Mouse (Mus musculus): ENCODE measurements at regions not wholly inside any gene's neighbourhood (a gene's known extent, or its start where the extent isn't known, plus 50 kb on each side); places are given as distances from the start of the nearest gene placed in this dataset.

DNA sequence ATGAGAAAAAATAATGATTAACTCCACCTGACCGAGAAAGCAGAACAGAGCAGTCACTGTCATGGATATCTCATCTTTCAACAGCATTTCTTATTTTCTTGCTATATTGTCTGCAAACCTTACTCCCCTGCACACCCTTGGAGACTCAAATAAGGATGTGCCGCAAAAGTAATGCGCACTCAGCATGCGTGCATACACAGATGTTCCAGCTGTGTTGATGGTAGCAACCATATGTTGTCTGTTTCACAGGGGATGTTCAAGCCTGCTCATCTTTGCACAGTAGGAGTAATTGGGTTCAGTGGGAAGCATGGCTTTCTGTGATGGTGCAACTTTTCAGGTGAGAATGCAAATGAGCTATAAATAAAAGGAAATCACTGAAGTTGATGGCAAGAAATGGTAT is 1182.9 kb upstream of the Manea start:
- Histone ChIP-seq H3K4me3 (ENCODE audit: low read depth, low read length) (no peak overlapping the region), H3K9me3 (replicated peaks; ENCODE audit: control insufficient read depth, low read length) (no peaks in the 10 kb centered on the region), H3K27ac (ENCODE audit: low read depth, low read length) (no peak overlapping the region), H3K27me3 (replicated peaks; ENCODE audit: control insufficient read depth, insufficient read depth, low read length) (no peaks in the 10 kb centered on the region), H3K36me3 (ENCODE audit: control insufficient read depth, insufficient read depth, low read length) (no peaks in the 10 kb centered on the region), H3K4me1 (ENCODE audit: control insufficient read depth, insufficient read depth, low read length) (no peaks in the 10 kb centered on the region), H3K4me2 (ENCODE audit: low read length) (no peak overlapping the region), H3K9ac (ENCODE audit: low read length) (no peak overlapping the region)
- no peak for DNase-seq (ENCODE audit: low spot score)
- WGBS = 91% methylated on average over 4 of the region's 4 CpGs
- ATAC-seq = no peak; the same call in 1 of the 2 replicates

DNA sequence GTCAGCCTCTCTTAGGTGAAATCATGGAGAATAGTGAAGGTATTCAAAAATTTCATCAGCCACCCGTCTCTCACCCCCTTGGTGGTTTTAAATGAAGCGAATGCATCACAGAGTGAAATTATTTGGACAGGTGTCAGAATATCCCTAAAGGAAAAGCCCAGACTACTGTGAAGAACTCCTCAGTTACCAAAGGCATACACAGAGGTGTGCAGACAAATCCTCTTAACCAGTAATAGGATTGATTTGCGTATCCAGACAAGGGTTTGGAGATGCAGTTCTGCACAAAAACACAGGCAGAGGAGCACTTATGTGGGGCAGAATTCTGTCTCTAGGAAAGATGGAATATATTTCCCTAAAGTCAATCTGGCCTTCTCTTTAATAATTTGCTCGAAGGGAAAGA is 1173.6 kb upstream of the Manea start:
- Histone ChIP-seq H3K27me3 (replicated peaks; ENCODE audit: control insufficient read depth, insufficient read depth, low read length) (no peaks in the 10 kb centered on the region), H3K36me3 (ENCODE audit: control insufficient read depth, insufficient read depth, low read length) (no peaks in the 10 kb centered on the region), H3K9ac (ENCODE audit: low read length) (no peak overlapping the region), H3K9me3 (replicated peaks; ENCODE audit: control insufficient read depth, low read length) (no peaks in the 10 kb centered on the region), H3K4me2 (ENCODE audit: low read length) (no peak overlapping the region), H3K27ac (ENCODE audit: low read depth, low read length) (no peak overlapping the region), H3K4me1 (ENCODE audit: control insufficient read depth, insufficient read depth, low read length) (no peaks in the 10 kb centered on the region), H3K4me3 (ENCODE audit: low read depth, low read length) (no peak overlapping the region)
- WGBS = 76% methylated on average over 4 of the region's 4 CpGs
- ATAC-seq (no peak), DNase-seq (ENCODE audit: low spot score) (no peak)

DNA sequence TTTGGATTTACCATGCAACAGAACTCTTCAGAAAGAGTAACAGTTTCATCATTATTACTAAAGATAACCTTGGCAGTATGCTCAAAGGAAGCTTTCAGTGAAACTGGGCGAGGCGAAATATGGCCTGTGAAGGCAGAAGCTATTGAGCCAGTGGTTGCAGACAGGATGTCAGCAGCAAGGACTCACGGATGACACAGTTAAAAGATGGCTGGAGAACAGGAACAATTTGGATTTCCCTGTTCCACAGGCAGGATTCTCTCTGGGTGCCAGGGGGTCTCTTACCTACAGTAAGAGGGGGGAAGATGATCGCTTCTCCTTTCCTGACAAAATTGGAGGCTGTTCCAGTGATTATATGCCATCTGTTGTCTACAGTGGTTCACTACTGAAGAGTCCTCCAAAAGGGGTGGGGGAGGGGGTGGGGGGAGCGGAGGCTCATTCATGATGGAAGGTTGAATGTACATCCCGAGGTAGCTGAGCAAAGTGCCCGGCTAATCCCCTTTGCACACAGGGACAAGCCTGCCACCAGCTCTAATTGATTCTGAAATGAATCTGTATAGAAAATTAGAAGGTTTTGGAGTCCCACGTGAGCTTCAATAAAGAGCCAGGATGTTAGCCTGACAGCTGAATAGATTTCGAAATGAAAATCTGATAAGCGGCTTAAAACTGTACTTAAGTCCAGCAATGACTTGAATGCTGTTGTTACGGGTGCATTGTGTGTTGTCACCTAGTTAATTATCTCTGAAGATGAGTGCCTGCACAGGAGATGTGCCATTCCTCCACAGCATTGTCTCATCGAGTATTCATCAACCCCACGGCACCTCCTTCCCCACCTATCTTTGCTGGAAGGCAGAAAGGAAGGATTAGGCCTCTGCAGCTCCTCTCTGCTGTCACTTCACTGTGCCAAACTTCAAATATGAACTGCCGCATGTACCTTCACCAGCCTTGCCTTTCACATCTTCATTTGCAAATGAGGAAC is 1158.4 kb upstream of the Manea start:
- H3K27me3 ChIP-seq (replicated peaks; ENCODE audit: control insufficient read depth, insufficient read depth, low read length) = no peaks in the 10 kb centered on the region
- no peak overlapping the region for H3K9ac ChIP-seq (ENCODE audit: low read length)
- H3K4me3 ChIP-seq (ENCODE audit: low read depth, low read length) = peak overlapping the region; percentile 5; the same call in 1 of the 2 replicates
- H3K4me1 ChIP-seq (ENCODE audit: control insufficient read depth, insufficient read depth, low read length) = peaks cover 4% of the 10 kb centered on the region; the same call in 1 of the 2 replicates
- ATAC-seq (peak; percentile 92), DNase-seq (ENCODE audit: low spot score) (peak; percentile 64)
- H3K9me3 ChIP-seq (replicated peaks; ENCODE audit: control insufficient read depth, low read length) = no peaks in the 10 kb centered on the region
- no peaks in the 10 kb centered on the region for H3K36me3 ChIP-seq (ENCODE audit: control insufficient read depth, insufficient read depth, low read length)
- peak overlapping the region; percentile 43 for H3K4me2 ChIP-seq (ENCODE audit: low read length)
- WGBS = 9% methylated on average over 14 of the region's 14 CpGs
- peak overlapping the region; percentile 58; the same call in 1 of the 2 replicates for H3K27ac ChIP-seq (ENCODE audit: low read depth, low read length)

DNA sequence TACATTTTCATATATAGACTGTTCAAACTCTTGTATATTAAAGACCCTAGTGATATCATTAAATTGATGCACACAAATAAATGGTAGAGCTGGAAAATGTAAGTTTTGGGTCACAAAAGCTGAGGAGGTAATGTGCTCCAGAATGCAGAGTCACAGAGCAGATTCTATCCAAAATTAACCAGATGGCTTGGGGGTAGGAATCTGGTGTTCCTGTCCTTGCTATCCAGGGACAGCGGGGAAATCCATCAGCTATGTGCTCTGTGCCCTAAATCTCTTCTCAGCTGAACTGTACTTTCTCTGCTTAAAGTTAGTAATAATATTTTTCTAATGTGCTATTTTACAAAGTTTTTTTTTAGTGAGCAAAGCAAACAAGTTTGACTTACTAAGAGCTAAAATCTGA is 1151.2 kb upstream of the Manea start:
- Histone ChIP-seq H3K4me3 (ENCODE audit: low read depth, low read length) (no peak overlapping the region), H3K27ac (ENCODE audit: low read depth, low read length) (no peak overlapping the region), H3K4me1 (ENCODE audit: control insufficient read depth, insufficient read depth, low read length) (no peaks in the 10 kb centered on the region), H3K9me3 (replicated peaks; ENCODE audit: control insufficient read depth, low read length) (no peaks in the 10 kb centered on the region), H3K4me2 (ENCODE audit: low read length) (no peak overlapping the region), H3K36me3 (ENCODE audit: control insufficient read depth, insufficient read depth, low read length) (no peaks in the 10 kb centered on the region), H3K27me3 (replicated peaks; ENCODE audit: control insufficient read depth, insufficient read depth, low read length) (no peaks in the 10 kb centered on the region), H3K9ac (ENCODE audit: low read length) (no peak overlapping the region)
- DNase-seq (ENCODE audit: low spot score) (no peak), ATAC-seq (no peak)
- 85% methylated on average over 1 of the region's 1 CpGs for WGBS

DNA sequence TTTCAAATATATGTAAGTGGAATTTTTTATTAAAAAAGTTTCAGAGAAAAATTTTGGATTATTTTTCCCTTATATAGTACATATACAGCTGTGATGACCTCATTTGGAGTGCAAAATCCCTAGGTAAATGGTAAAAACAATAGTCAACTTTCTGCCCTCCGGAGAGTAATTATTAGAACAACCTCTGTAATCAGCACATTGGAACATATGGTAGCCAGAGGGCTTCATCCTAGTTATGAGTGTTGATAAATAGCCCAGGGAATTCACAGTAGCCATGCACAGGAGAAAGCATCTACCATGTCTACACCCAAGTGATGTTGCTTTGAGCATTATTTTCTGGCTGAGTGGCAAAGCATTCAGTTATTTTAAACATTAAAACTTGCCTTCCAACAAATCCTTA is 1150.6 kb upstream of the Manea start:
- no peaks in the 10 kb centered on the region for H3K27me3 ChIP-seq (replicated peaks; ENCODE audit: control insufficient read depth, insufficient read depth, low read length)
- no peak overlapping the region for H3K27ac ChIP-seq (ENCODE audit: low read depth, low read length)
- ATAC-seq (no peak), DNase-seq (ENCODE audit: low spot score) (no peak)
- H3K9ac ChIP-seq (ENCODE audit: low read length) = no peak overlapping the region
- WGBS = 89% methylated on average over 1 of the region's 1 CpGs
- no peaks in the 10 kb centered on the region for H3K9me3 ChIP-seq (replicated peaks; ENCODE audit: control insufficient read depth, low read length)
- no peaks in the 10 kb centered on the region for H3K4me1 ChIP-seq (ENCODE audit: control insufficient read depth, insufficient read depth, low read length)
- no peaks in the 10 kb centered on the region for H3K36me3 ChIP-seq (ENCODE audit: control insufficient read depth, insufficient read depth, low read length)
- no peak overlapping the region for H3K4me2 ChIP-seq (ENCODE audit: low read length)
- no peak overlapping the region for H3K4me3 ChIP-seq (ENCODE audit: low read depth, low read length)

DNA sequence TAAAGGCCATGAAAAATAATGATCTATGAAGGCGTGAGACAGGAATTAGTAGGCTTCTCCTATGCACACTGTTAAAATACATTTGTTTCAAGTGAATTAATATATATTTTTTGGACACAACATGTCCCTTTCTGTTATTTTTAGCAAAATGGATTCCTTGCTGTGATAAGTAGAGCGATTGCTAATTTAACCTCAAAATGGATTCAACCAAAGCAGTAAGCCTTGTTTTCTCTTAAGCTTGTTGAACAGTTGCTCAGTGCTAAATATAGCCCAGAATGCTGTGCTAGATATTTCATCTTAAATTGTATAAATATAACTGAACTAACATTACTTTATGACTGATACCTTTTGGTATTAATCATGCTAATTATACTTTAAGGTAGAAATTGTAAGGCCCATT is 1144.6 kb upstream of the Manea start:
- Histone ChIP-seq H3K4me1 (ENCODE audit: control insufficient read depth, insufficient read depth, low read length) (no peaks in the 10 kb centered on the region), H3K4me3 (ENCODE audit: low read depth, low read length) (no peak overlapping the region), H3K4me2 (ENCODE audit: low read length) (no peak overlapping the region), H3K9me3 (replicated peaks; ENCODE audit: control insufficient read depth, low read length) (no peaks in the 10 kb centered on the region), H3K27me3 (replicated peaks; ENCODE audit: control insufficient read depth, insufficient read depth, low read length) (no peaks in the 10 kb centered on the region), H3K27ac (ENCODE audit: low read depth, low read length) (no peak overlapping the region), H3K9ac (ENCODE audit: low read length) (no peak overlapping the region), H3K36me3 (ENCODE audit: control insufficient read depth, insufficient read depth, low read length) (no peaks in the 10 kb centered on the region)
- ATAC-seq (no peak), DNase-seq (ENCODE audit: low spot score) (no peak)
- 88% methylated on average over 2 of the region's 2 CpGs for WGBS

DNA sequence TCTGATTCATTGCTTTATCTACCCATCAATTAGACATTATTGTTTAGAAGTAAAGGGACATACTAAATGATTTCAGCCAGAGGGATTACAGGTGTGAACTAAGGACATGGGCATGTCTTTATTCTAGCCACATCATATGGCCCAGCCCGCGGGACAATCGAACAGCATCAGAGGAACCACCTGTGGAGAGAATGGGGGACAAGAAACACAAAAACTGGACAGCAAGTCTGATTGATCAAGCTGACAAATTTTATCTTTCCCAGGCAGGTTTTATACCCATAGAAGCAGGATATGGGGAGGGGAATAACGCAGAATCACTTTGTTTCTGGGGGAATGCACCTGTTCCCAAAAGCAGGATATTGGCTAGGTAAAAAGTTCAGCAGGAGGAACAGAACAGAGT is 1103.2 kb upstream of the Manea start:
- peaks cover 6% of the 10 kb centered on the region; the same call in 1 of the 2 replicates for H3K9me3 ChIP-seq (replicated peaks; ENCODE audit: control insufficient read depth, low read length)
- 93% methylated on average over 4 of the region's 4 CpGs for WGBS
- ATAC-seq = no peak
- peak; percentile 14 for DNase-seq (ENCODE audit: low spot score)
- H3K4me1 ChIP-seq (ENCODE audit: control insufficient read depth, insufficient read depth, low read length) = no peaks in the 10 kb centered on the region
- H3K27ac ChIP-seq (ENCODE audit: low read depth, low read length) = no peak overlapping the region
- H3K36me3 ChIP-seq (ENCODE audit: control insufficient read depth, insufficient read depth, low read length) = no peaks in the 10 kb centered on the region
- no peak overlapping the region for H3K9ac ChIP-seq (ENCODE audit: low read length)
- no peaks in the 10 kb centered on the region for H3K27me3 ChIP-seq (replicated peaks; ENCODE audit: control insufficient read depth, insufficient read depth, low read length)
- H3K4me2 ChIP-seq (ENCODE audit: low read length) = no peak overlapping the region
- H3K4me3 ChIP-seq (ENCODE audit: low read depth, low read length) = no peak overlapping the region

DNA sequence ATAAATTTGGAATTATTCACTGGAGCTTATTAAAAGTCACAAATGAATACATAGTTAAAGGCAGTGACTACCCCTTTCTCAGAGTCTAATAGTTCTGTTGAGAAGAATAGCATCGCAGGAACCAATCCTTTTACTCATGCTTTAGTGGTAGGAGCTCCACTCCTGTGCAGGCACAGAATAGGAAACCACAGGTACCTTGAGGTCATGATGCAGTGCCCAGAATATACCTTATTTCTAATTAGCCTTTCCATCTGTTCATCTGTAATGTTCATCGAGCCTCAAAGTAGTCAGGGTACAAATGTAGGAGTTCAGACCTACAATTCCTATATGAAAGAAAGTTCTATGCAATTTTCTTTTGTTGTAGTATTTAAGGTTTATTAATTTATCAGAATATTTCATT is 1099.6 kb upstream of the Manea start:
- Histone ChIP-seq H3K4me2 (ENCODE audit: low read length) (no peak overlapping the region), H3K27me3 (replicated peaks; ENCODE audit: control insufficient read depth, insufficient read depth, low read length) (no peaks in the 10 kb centered on the region), H3K4me1 (ENCODE audit: control insufficient read depth, insufficient read depth, low read length) (no peaks in the 10 kb centered on the region), H3K9me3 (replicated peaks; ENCODE audit: control insufficient read depth, low read length) (peaks cover 6% of the 10 kb centered on the region; the same call in 1 of the 2 replicates), H3K9ac (ENCODE audit: low read length) (no peak overlapping the region), H3K27ac (ENCODE audit: low read depth, low read length) (no peak overlapping the region), H3K4me3 (ENCODE audit: low read depth, low read length) (no peak overlapping the region), H3K36me3 (ENCODE audit: control insufficient read depth, insufficient read depth, low read length) (no peaks in the 10 kb centered on the region)
- WGBS = 87% methylated on average over 2 of the region's 2 CpGs
- DNase-seq (ENCODE audit: low spot score) = no peak
- no peak for ATAC-seq

DNA sequence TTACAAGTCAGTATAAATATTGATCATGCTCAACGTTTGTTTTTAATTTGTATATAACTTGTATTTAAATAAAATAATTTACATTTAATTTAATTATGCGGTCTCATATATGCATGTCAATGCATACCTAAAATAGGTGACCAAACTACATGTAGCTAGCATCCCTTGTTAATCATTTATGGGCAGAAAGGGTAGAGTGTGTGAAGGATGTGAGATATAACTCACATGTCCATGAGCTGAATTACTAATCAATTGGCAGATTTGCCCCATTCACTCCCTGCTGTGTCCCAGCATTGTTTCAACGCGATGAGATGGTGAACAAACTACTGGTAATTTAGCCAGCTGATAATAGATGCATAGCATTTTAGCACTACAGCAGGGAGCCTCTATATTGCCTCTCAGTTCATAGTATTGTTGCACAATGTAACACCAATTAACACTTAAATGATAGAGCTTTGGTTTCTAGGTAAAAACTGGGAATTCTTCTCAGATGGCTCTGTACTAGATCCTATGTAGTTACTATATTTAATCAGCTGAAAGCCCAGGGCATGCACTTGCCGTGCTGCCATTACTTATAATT is 1082.6 kb upstream of the Manea start:
- H3K4me3 ChIP-seq (ENCODE audit: low read depth, low read length) = no peak overlapping the region
- no peak overlapping the region for H3K27ac ChIP-seq (ENCODE audit: low read depth, low read length)
- WGBS = 42% methylated on average over 5 of the region's 5 CpGs
- H3K27me3 ChIP-seq (replicated peaks; ENCODE audit: control insufficient read depth, insufficient read depth, low read length) = no peaks in the 10 kb centered on the region
- H3K4me2 ChIP-seq (ENCODE audit: low read length) = no peak overlapping the region
- no peaks in the 10 kb centered on the region for H3K9me3 ChIP-seq (replicated peaks; ENCODE audit: control insufficient read depth, low read length)
- peak; percentile 61 for DNase-seq (ENCODE audit: low spot score)
- H3K4me1 ChIP-seq (ENCODE audit: control insufficient read depth, insufficient read depth, low read length) = no peaks in the 10 kb centered on the region
- H3K9ac ChIP-seq (ENCODE audit: low read length) = no peak overlapping the region
- H3K36me3 ChIP-seq (ENCODE audit: control insufficient read depth, insufficient read depth, low read length) = no peaks in the 10 kb centered on the region
- ATAC-seq = peak; percentile 68

Measured in forebrain, embryonic 14.5 days (tissue).